Mouse (Mus musculus) gastrocnemius, postnatal 14 days (tissue): Measurements from ENCODE around the gene H1fx. TPM values are rescaled to one million over a fixed set of nuclear protein-coding genes. Genes with fewer than 3 reads are reported as not detected.
"Not testable (repeated sequence)": the region's sequence is repeated elsewhere in the genome, so short reads cannot be mapped to it uniquely, and the experiment has no call there.

Source experiments
- DNase-seq: peaks from one replicate; pipeline ENCODE4 v3.0.0; 2021; ENCODE audit warnings: mixed read lengths
- intact Hi-C: fragments of 180-260 bp; cut with DNase I; formaldehyde crosslinking; loops from one replicate; pipeline ENCODE4 v1.15.1; 2025; ENCODE audit warnings: low total_unique reads
- microRNA-seq, 2 experiments: library from miRNA; unstranded; fragments of <30 nt; microRNA quantifications; one replicate each; pipeline ENCODE4 v1.2.0; 2021
- total RNA-seq, 2 experiments: library from RNA; stranded (reverse); gene quantifications; 2 replicates each; pipeline ENCODE4 v1.2.3; 2021

H1fx gene
- total RNA-seq, 2 experiments from 2014 or later = 7.4 to 7.8 TPM

GRCm38 (mm10) chr6:87991886-87992285 lies 10.4 kb upstream of the H1fx start:
- intact Hi-C loops = loop anchor here (5.0 kb wide), 1 partner anchor 85 kb away; no protein-coding TSS in a partner anchor

GRCm38 (mm10) chr6:87991216-87991615 lies 9.8 kb upstream of the H1fx start:
- DNase-seq = no peak
- intact Hi-C loops = loop anchor here (5.0 kb wide), 1 partner anchor 84 kb away; no protein-coding TSS in a partner anchor

More at GRCm38 (mm10) chr6:87991886-87992285, 10.4 kb upstream of the H1fx start:
- no peak for DNase-seq

GRCm38 (mm10) chr6:87982506-87982905 lies 1.1 kb upstream of the H1fx start:
- intact Hi-C loops = no loop called here
- no peak for DNase-seq

DNA sequence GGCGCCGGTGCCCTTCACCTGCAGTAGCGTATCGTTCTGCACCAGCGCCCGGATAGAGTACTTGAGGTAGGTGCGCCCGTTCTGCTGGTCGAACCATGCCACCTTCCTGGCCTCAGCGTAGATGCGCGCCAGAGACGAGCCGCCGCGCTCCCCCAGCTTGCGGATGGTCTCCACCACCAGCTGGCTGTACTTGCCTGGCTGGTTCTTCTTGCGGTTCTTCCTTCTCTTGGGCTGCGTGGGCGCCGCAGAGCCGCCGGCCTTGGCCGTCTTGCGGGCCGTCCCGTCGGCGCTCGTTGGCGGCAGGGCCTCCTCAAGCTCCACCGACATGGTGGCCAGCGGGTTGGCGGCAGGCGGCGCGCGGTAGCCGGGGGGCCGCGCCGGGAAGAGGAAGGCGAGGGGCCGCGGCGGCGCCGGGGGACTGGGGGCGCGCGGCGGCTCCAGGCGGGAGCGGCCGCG lies 379 bp downstream of the H1fx start:
- no peak for DNase-seq
- intact Hi-C loops = no loop called here

DNA sequence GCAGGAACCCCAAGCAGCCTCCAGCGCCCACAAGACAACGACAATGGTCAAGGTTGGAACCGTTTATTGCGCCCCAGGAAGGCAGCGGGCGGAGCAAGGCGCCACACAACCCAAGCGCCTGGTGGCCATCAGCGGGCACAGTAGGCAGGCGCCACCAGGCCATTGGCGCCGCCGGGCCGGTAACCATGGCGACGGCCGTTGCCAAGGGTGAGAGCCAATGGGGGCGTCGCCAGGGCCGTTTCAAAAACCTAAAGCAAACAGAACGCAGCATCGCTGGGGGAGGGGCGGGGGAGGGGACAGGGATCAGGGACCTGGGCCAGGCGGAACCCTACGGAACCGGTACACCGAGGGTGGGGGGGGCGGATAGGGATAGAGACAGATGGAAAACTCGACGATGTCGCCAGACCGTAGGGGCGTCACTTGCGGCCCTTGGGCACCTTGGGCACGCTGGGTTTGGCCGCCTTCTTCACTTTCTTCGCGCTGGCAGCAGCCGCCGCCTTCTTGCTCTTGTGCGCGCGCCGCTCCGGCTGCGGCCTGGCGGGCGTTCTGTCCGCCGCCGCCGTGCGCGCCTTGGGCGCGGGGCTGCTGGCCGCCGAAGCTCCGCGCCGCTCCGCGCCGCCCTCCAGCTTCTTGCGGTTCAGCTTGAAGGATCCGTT lies 935 bp downstream of the H1fx start:
- peak; percentile 68 for DNase-seq
- intact Hi-C loops = no loop called here

- DNase-seq = no peak
- intact Hi-C loops = no loop called here
These were observed 1.7 kb downstream of the H1fx start for GRCm38 (mm10) chr6:87979728-87980127.

DNA sequence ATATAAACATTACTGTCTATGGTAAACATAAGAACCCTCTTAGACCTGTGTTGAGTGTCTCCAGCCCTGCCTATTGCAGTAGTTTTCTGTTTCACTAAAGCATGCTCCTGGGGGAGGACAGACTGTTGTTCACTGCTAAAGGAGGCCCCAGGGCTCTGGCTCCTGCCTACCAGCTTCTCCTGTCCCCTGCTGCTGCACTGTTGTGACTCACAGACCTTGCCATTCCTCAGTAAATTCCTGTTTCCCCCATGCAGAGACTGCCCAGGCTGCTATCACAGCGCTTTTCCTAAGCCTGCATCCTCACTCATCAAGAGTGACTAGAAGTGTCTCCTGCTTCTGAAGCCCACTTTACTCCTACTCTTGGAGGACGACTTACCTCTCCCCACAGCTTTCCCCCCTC lies 11.4 kb downstream of the H1fx start:
- intact Hi-C loops = no loop called here
- DNase-seq = no peak

DNA sequence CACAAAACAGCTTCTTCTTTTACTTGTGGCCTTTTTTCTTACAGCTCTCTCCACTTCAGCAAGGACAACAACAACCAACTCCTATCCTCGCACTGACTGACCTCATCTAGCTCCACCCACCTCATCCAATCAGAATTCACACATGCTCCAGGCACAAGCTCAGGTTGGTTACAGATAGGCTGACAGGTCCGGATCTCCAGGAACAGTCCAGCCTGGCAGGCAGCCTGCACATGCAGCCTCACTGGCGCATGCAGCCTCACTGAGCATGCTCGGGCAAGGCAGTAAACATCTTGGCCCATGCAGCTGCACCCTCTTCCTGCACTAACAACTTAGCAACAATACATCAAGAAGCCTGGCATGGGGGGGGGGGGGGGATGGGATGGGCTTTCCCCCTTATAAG lies 19.0 kb downstream of the H1fx start:
- intact Hi-C loops, DNase-seq: not testable (repeated sequence)

GRCm38 (mm10) chr6:87942179-87942578 lies 39.3 kb downstream of the H1fx start:
- intact Hi-C loops = no loop called here
- no peak for DNase-seq

DNA sequence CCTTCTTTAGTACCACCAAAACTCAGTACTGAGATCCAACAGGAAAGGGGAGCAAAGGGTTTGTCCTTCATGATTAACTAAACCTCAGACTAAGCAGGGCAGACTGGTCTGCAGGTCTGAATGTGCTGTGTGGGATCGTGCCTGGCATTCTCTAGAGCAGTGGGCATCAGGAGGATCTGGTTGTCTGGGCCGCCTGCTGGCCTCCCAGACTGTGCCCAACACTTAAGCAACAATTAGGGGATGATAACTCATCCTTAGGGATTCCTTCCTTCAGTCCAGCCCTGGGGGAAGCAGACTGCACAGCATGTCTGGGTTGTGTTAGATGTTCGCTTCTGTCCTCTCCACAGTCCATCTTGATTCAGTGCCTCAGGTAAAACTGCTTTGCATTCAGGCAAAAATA lies 42.5 kb downstream of the H1fx start:
- DNase-seq = no peak
- intact Hi-C loops = no loop called here

DNA sequence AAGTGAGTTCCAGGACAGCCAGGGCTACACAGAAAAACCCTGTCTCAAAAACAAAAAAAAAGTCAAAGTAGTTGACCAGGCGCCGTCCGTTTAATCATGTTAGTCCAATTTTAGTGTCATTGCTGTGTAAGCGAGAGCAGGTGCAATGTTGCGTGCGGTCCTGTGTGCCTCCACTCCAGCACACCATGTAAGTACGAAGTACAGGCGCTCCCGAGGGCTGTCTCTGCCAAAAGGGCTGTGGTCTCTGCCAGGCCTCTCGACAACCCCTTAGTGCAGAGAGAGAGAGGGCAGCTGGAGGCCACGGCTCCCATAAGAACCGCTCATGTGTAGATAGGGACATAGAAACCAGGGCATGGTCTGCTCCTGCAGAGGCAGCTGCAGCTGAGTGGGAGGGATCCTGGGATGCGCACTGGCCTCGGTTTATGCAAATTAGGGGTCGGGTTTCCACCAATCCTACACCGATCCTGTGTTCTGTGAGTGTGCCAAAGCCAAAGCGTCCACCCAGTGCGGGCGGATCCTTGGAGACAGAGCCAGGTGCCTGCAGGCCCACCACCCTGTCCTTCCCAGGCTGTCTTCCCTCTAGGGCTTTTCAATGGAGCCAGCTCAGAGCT lies 44.2 kb downstream of the H1fx start:
- peak; percentile 52 for DNase-seq
- intact Hi-C loops = no loop called here

GRCm38 (mm10) chr6:87935037-87935436 lies 46.4 kb downstream of the H1fx start:
- intact Hi-C loops = no loop called here
- DNase-seq = no peak

Small RNAs within 50 kb of the gene (microRNA-seq; reads per million reads assigned to microRNA genes)
- gene Gm47286 = 0 to 1.6 reads per million in 2 experiments

Other genes with a start within 250 kb of the H1fx start
- gene Gp9, start 203.6 kb downstream of the H1fx start, total RNA-seq = not detected
- gene Rab43, start 169.5 kb downstream of the H1fx start, total RNA-seq = 10 to 100 TPM in 1 of 2 experiments, 1 to 10 TPM in 1; 7.9 to 13.2 TPM
- 1 to 10 TPM in 1 of 2 experiments, under 1 TPM in 1; 0.89 to 1.5 TPM for gene Gm45140, start 145.8 kb downstream of the H1fx start, total RNA-seq
- 10 to 100 TPM; 18.2 to 18.6 TPM for gene Isy1, start 142.8 kb downstream of the H1fx start, total RNA-seq
- 100 to 1,000 TPM; 452 to 474 TPM for gene Cnbp, start 130.5 kb downstream of the H1fx start, total RNA-seq
- gene Copg1, start 93.8 kb downstream of the H1fx start, total RNA-seq = 10 to 100 TPM; 39.1 to 44.7 TPM
- gene Hmces, start 67.7 kb downstream of the H1fx start, total RNA-seq = 1 to 10 TPM; 7.3 to 7.7 TPM
- gene Rab7, start 63.6 kb upstream of the H1fx start, total RNA-seq = 100 to 1,000 TPM; 208 to 236 TPM
- 10 to 100 TPM; 65.9 to 75.8 TPM for gene Rpn1, start 102.8 kb upstream of the H1fx start, total RNA-seq
- gene Gata2, start 212.3 kb upstream of the H1fx start, total RNA-seq = 1 to 10 TPM; 5.4 to 7.4 TPM
- gene Dnajb8, start 240.6 kb upstream of the H1fx start, total RNA-seq = not detected